Mouse (Mus musculus) forebrain, embryonic 13.5 days (tissue): ENCODE data around the gene Vmn1r160. TPM values are rescaled to one million over a fixed set of nuclear protein-coding genes. Genes with fewer than 3 reads are reported as not detected.
"Not testable (repeated sequence)": the region's sequence is repeated elsewhere in the genome, so short reads cannot be mapped to it uniquely, and the experiment has no call there.

Experiments
- ATAC-seq: fragments of 200-750 bp; cut with Nextera tagmentation; 2 replicates; pipeline ENCODE4 v1.8.0; 2017
- H3K27ac ChIP-seq: fragments of 300-500 bp; sonication (generic); 2 replicates; pipeline ENCODE4 v1.5.1; 2015; ENCODE audit warnings: inconsistent platforms, mild to moderate bottlenecking, moderate library complexity
- H3K27me3 ChIP-seq: fragments of 300-500 bp; sonication (generic); 2 replicates; pipeline ENCODE4 v1.6.1; 2015; ENCODE audit warnings: mild to moderate bottlenecking, inconsistent platforms
- H3K36me3 ChIP-seq: fragments of 300-500 bp; sonication (generic); 2 replicates; pipeline ENCODE4 v1.6.1; 2015; ENCODE audit warnings: mild to moderate bottlenecking, inconsistent platforms; ENCODE audit not compliant: poor library complexity, severe bottlenecking
- H3K4me1 ChIP-seq: fragments of 300-500 bp; sonication (generic); 2 replicates; pipeline ENCODE4 v1.6.1; 2015; ENCODE audit warnings: inconsistent platforms
- H3K4me2 ChIP-seq: fragments of 300-500 bp; sonication (generic); 2 replicates; pipeline ENCODE4 v1.6.1; 2015; ENCODE audit warnings: inconsistent platforms, mild to moderate bottlenecking, moderate library complexity
- H3K4me3 ChIP-seq: fragments of 300-500 bp; sonication (generic); 2 replicates; pipeline ENCODE4 v1.5.1; 2015; ENCODE audit warnings: mild to moderate bottlenecking, inconsistent platforms
- H3K9ac ChIP-seq: fragments of 300-500 bp; sonication (generic); 2 replicates; pipeline ENCODE4 v1.6.1; 2015; ENCODE audit warnings: mild to moderate bottlenecking, inconsistent platforms
- H3K9me3 ChIP-seq: fragments of 300-500 bp; sonication (generic); replicated peaks from 2 replicates; pipeline ENCODE4 v1.6.1; 2016; ENCODE audit warnings: inconsistent platforms
- WGBS: fragments of 180-500 bp; shearing (Covaris S2); methylation state at CpG from one replicate; pipeline ENCODE4 v1.1.7; 2015; 5-methylcytosine and 5-hydroxymethylcytosine counted together
- polyA plus RNA-seq: library from polyadenylated mRNA; unstranded; fragments of >200 nt; fragmentation: Nextera tagmentation; extraction: Ambion mirVana; gene quantifications from 2 replicates; pipeline ENCODE4 v1.2.1, GENCODE M21; 2015

The Vmn1r160 gene
- not detected in 2 replicates for polyA plus RNA-seq

GRCm38 (mm10) chr7:22870924-22871323 is at the start of gene Vmn1r160:
TSS of gene Vmn1r160 (plus strand) at chr7:22871224.
- not testable (repeated sequence) for ATAC-seq, H3K36me3 ChIP-seq, H3K4me1 ChIP-seq, H3K9me3 ChIP-seq, H3K27me3 ChIP-seq, H3K27ac ChIP-seq, H3K4me2 ChIP-seq, H3K9ac ChIP-seq, H3K4me3 ChIP-seq
- 43% methylated on average over 1 of the region's 3 CpGs for WGBS

DNA sequence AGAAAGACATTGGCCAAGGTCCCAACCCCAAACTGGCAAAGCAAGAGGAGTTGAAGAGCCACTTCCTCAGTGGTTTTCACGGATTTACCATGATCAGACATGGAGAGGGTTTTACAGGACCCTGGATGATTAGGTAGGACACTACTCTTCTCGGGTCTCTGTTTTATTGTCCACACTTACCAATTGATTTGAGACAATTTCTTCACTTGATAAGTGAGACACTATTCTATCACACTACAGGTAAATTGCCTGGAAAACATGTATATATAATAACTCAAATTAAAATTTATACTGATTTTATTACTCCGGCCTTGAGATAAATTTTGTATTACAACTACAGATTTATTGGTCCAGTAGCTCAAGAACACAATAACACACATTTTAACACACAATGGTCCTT is 27.5 kb upstream of the Vmn1r160 start, which contains the start of gene Vmn1r159:
Gene Vmn1r159 (minus strand): TSS at position 101 of the 400 bp plus-strand sequence.
- H3K4me1 ChIP-seq, ATAC-seq, H3K27ac ChIP-seq, H3K36me3 ChIP-seq, H3K9me3 ChIP-seq, H3K9ac ChIP-seq, H3K4me3 ChIP-seq, H3K27me3 ChIP-seq, H3K4me2 ChIP-seq: not testable (repeated sequence)
- 65% methylated on average over 3 of the region's 3 CpGs for WGBS

Other genes starting within 250 kb of the Vmn1r160 start
- not detected in 2 replicates for gene Vmn1r155, start 213.2 kb upstream of the Vmn1r160 start, polyA plus RNA-seq
- not detected in 2 replicates for gene Gm8693, start 178.9 kb upstream of the Vmn1r160 start, polyA plus RNA-seq
- not detected in 2 replicates for gene Gm4567, start 151.5 kb upstream of the Vmn1r160 start, polyA plus RNA-seq
- gene Vmn1r157, start 109.5 kb upstream of the Vmn1r160 start, polyA plus RNA-seq, result not detected in 2 replicates
- gene Vmn1r158, start 80.4 kb upstream of the Vmn1r160 start, polyA plus RNA-seq, result not detected in 2 replicates
- not detected in 2 replicates for gene Vmn1r159, start 27.6 kb upstream of the Vmn1r160 start, polyA plus RNA-seq
- not detected in 2 replicates for gene Gm4214, start 113.4 kb downstream of the Vmn1r160 start, polyA plus RNA-seq
- not detected in 2 replicates for gene Gm4216, start 148.7 kb downstream of the Vmn1r160 start, polyA plus RNA-seq
- gene Vmn1r163, start 184.3 kb downstream of the Vmn1r160 start, polyA plus RNA-seq, result not detected in 2 replicates
- not detected in 2 replicates for gene Gm8720, start 196.2 kb downstream of the Vmn1r160 start, polyA plus RNA-seq